Mouse (Mus musculus) lung, postnatal 4 days (tissue): ENCODE measurements around the gene Troap.

Source experiments
- DNase-seq, 2 experiments: peaks; one replicate each; pipeline ENCODE4 v3.0.0; 2021

Gene Troap

GRCm38 (mm10) chr15:99074019-99074599 lies at the start of gene Troap:
Troap (plus strand) TSS chr15:99074575.
- DNase-seq = no peak

GRCm38 (mm10) chr15:99024668-99025314 lies 49.6 kb upstream of the Troap start:
- peak; percentile 71 to 83 for DNase-seq

GRCm38 (mm10) chr15:99025414-99025813 lies 49.0 kb upstream of the Troap start:
- DNase-seq = no peak

- peak in 1 of 2 experiments; percentile 61 for DNase-seq
Observed at GRCm38 (mm10) chr15:99026259-99026658, 48.1 kb upstream of the Troap start.

- no peak for DNase-seq
Observed at GRCm38 (mm10) chr15:99027116-99027515, 47.3 kb upstream of the Troap start.

- no peak for DNase-seq
Observed at GRCm38 (mm10) chr15:99028874-99029458, 45.4 kb upstream of the Troap start.

- DNase-seq = peak; percentile 97
Observed at GRCm38 (mm10) chr15:99029619-99030584, 44.5 kb upstream of the Troap start, which contains the start of gene Tuba1c. Tuba1c (plus strand) TSS chr15:99029891.

- DNase-seq = peak; percentile 73 to 78
Observed at GRCm38 (mm10) chr15:99030585-99031387, 43.6 kb upstream of the Troap start.

- no peak for DNase-seq
Observed at GRCm38 (mm10) chr15:99031388-99031675, 43.0 kb upstream of the Troap start.

- DNase-seq = no peak
Observed at GRCm38 (mm10) chr15:99032041-99032725, 42.2 kb upstream of the Troap start.

- DNase-seq = no peak
Observed at GRCm38 (mm10) chr15:99032726-99033250, 41.6 kb upstream of the Troap start.

GRCm38 (mm10) chr15:99033498-99034270 lies 40.7 kb upstream of the Troap start:
- no peak for DNase-seq

- no peak for DNase-seq
Observed at GRCm38 (mm10) chr15:99035431-99035830, 38.9 kb upstream of the Troap start.

- peak in 1 of 2 experiments; percentile 45 for DNase-seq
Observed at GRCm38 (mm10) chr15:99036249-99036905, 38.0 kb upstream of the Troap start.

GRCm38 (mm10) chr15:99038025-99038424 lies 36.4 kb upstream of the Troap start:
- DNase-seq = no peak

GRCm38 (mm10) chr15:99038797-99039196 lies 35.6 kb upstream of the Troap start:
- no peak for DNase-seq

- DNase-seq = no peak
Observed at GRCm38 (mm10) chr15:99039306-99039705, 35.1 kb upstream of the Troap start.

- no peak for DNase-seq
Observed at GRCm38 (mm10) chr15:99039996-99040919, 34.1 kb upstream of the Troap start.
